Mouse (Mus musculus) hindbrain, embryonic 12.5 days (tissue): ENCODE results near the gene Iqsec3. TPM values are rescaled to one million over a fixed set of nuclear protein-coding genes. Genes with fewer than 3 reads are reported as not detected.
"Not testable (repeated sequence)": the region's sequence is repeated elsewhere in the genome, so short reads cannot be mapped to it uniquely, and the experiment has no call there.

Experiments
- ATAC-seq: fragments of 200-750 bp; cut with Nextera tagmentation; 2 replicates; pipeline ENCODE4 v1.8.0; 2017; ENCODE audit warnings: moderate TSS enrichment; ENCODE audit not compliant: low FRiP score
- H3K27ac ChIP-seq: fragments of 300-500 bp; sonication (generic); 2 replicates; pipeline ENCODE4 v1.5.1; 2016; ENCODE audit warnings: mild to moderate bottlenecking
- H3K27me3 ChIP-seq: fragments of 300-500 bp; sonication (generic); 2 replicates; pipeline ENCODE4 v1.6.1; 2016; ENCODE audit warnings: mild to moderate bottlenecking
- H3K36me3 ChIP-seq: fragments of 300-500 bp; sonication (generic); 2 replicates; pipeline ENCODE4 v1.6.1; 2016; ENCODE audit warnings: mild to moderate bottlenecking
- H3K4me1 ChIP-seq: fragments of 300-500 bp; sonication (generic); 2 replicates; pipeline ENCODE4 v1.6.1; 2016
- H3K4me2 ChIP-seq: fragments of 300-500 bp; sonication (generic); replicated peaks from 2 replicates; pipeline ENCODE4 v1.6.1; 2016; ENCODE audit warnings: mild to moderate bottlenecking
- H3K4me3 ChIP-seq: fragments of 300-500 bp; sonication (generic); 2 replicates; pipeline ENCODE4 v1.5.1; 2016; ENCODE audit warnings: mild to moderate bottlenecking
- H3K9ac ChIP-seq: fragments of 300-500 bp; sonication (generic); 2 replicates; pipeline ENCODE4 v1.6.1; 2016; ENCODE audit warnings: mild to moderate bottlenecking, moderate library complexity
- H3K9me3 ChIP-seq: fragments of 300-500 bp; sonication (generic); replicated peaks from 2 replicates; pipeline ENCODE4 v1.6.1; 2016; ENCODE audit warnings: mild to moderate bottlenecking
- WGBS: fragments of 180-500 bp; shearing (Covaris S2); methylation state at CpG from one replicate; pipeline ENCODE4 v1.1.7; 2016; 5-methylcytosine and 5-hydroxymethylcytosine counted together
- polyA plus RNA-seq: library from polyadenylated mRNA; unstranded; fragments of >200 nt; fragmentation: Nextera tagmentation; extraction: Ambion mirVana; gene quantifications from 2 replicates; pipeline ENCODE4 v1.2.1, GENCODE M21; 2016

Iqsec3 gene
- polyA plus RNA-seq, 1 experiment from 2014 or later = 6.0 TPM

DNA sequence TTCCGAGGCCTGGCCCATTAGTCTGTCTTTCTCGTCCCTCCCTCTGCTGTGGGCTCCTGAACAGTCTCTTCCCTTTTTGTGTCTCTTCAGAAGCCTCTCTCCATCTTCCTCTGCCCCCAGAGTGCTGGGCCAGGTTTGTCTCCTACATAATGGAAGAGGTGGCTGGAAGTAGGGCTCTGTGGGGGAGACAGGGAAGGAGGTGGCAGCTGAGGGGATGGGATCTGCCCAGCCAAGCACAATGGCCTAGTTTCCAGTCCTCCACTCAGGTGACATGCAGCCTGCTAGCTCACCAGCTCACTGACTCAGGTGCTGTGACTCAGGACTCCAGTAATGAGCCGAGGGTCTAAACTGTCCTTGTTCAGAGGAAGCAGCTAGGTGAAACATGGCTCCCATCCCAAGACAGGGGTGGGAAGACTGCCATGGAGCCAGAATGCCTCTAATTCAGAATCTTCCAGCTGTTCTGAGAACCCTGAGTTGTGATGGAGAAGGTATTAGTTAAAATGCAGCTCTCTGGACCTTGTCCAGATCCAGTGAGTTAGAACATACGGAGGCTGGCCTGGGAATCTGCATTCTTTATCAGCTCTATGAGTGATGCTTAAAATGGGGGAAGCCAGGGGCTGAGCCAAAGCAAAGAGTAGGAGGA, 80.7 kb downstream of the Iqsec3 start:
- ATAC-seq = no peak
- Histone ChIP-seq H3K4me2 (no peak overlapping the region), H3K27ac (no peak overlapping the region), H3K9ac (no peak overlapping the region), H3K36me3 (no peaks in the 10 kb centered on the region), H3K9me3 (no peaks in the 10 kb centered on the region), H3K27me3 (no peaks in the 10 kb centered on the region), H3K4me3 (no peak overlapping the region), H3K4me1 (no peaks in the 10 kb centered on the region)
- WGBS = 87% methylated on average over 4 of the region's 4 CpGs

DNA sequence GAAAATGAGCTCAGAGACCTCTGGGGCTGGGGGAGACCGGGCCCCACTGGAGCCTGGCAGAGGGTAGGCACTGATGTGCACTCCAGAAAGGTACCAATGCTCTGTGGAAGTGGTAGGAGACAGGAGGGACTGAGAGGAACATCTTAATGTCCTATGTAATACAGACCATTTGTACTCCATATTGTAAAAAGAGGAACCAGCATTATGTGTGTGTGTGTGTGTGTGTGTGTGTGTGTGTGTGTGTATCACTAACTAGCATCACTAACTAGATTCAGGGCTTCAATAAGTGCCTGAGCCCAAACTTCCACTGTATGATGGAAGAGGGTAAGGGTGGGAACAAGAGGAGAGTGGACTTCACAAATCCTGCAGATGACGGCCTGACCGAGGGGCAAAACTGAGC, 88.1 kb downstream of the Iqsec3 start:
- Histone ChIP-seq H3K27me3 (no peaks in the 10 kb centered on the region), H3K4me2 (no peak overlapping the region), H3K36me3 (no peaks in the 10 kb centered on the region), H3K9ac (no peak overlapping the region), H3K4me1 (peaks cover 16% of the 10 kb centered on the region), H3K9me3 (no peaks in the 10 kb centered on the region), H3K4me3 (no peak overlapping the region), H3K27ac (no peak overlapping the region)
- 68% methylated on average over 3 of the region's 3 CpGs for WGBS
- no peak for ATAC-seq

DNA sequence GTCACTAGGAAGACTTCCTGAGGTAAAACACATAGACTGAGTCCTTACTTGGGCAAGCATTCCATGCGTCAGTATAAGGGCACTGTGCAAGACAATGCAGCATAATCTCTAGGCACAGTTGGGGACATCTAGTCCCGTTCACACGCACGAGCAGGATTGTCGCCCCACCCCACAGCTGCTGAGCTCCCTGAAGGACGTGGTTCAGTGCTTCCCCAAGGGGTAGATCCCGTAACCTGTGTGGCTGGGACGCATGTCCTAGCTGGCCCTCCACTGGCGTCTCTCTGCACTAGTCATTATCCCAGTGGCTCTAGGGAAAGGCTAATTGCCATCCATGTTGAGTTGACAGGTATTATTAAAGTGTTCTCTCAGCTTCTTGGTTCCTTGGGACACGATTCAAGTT, 91.4 kb downstream of the Iqsec3 start:
- 41% methylated on average over 10 of the region's 10 CpGs for WGBS

DNA sequence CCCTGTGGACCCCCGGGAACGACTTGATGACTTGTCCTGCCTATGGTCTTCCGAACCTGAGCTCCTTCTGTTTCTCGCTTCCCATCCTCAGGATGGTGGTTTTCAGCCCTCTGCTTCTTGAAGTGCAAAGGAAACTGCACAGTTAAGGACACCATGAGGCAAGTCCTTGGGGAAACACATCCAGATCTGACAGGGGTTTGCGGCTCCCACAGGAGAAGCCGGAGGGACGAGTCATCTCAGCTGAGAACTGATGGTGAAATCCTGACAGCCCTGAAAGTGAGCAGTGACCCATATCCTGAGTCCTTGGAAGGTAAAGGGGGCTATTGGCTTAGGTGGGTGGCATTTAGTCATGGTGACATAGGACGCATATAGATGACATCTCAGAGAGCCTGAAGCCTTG, 92.9 kb downstream of the Iqsec3 start:
- H3K4me2 ChIP-seq = no peak overlapping the region
- no peak overlapping the region for H3K27ac ChIP-seq
- H3K9ac ChIP-seq = no peak overlapping the region
- H3K9me3 ChIP-seq = no peaks in the 10 kb centered on the region
- H3K4me1 ChIP-seq = peaks cover 21% of the 10 kb centered on the region
- WGBS = 78% methylated on average over 8 of the region's 8 CpGs
- H3K27me3 ChIP-seq = 0 out of 2 replicates have a peak, but pooled peaks cover 6% of the 10 kb centered on the region
- no peak overlapping the region for H3K4me3 ChIP-seq
- no peaks in the 10 kb centered on the region for H3K36me3 ChIP-seq
- ATAC-seq = no peak

More for the DNA sequence above, 91.4 kb downstream of the Iqsec3 start:
- 0 out of 2 replicates have a peak, but pooled peaks cover 6% of the 10 kb centered on the region for H3K27me3 ChIP-seq
- H3K4me1 ChIP-seq = peaks cover 24% of the 10 kb centered on the region
- no peaks in the 10 kb centered on the region for H3K36me3 ChIP-seq
- H3K9me3 ChIP-seq = no peaks in the 10 kb centered on the region
- no peak overlapping the region for H3K4me2 ChIP-seq
- no peak; the same call in 1 of the 2 replicates for ATAC-seq
- no peak overlapping the region for H3K4me3 ChIP-seq
- H3K27ac ChIP-seq = no peak overlapping the region
- H3K9ac ChIP-seq = no peak overlapping the region

DNA sequence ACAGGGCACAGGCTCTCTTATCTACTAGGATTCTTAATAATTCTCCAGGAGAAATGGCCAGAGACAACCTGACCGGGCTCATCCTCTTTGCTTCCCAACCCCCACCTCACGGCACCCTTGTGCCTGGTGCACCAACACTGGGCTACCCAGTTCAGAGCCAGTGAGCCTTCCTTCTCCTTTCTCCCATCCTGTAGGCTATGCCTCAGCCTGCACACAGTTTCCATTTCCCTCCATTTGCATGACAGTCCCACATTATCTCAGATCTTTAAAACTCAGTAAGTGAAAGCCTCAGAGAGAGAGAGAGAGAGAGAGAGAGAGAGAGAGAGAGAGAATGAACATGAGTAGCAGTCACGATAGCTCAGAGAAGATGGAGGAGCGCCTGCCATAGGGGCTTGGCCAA, 95.2 kb downstream of the Iqsec3 start:
- WGBS = 50% methylated on average over 4 of the region's 4 CpGs
- peaks cover 18% of the 10 kb centered on the region for H3K4me1 ChIP-seq
- H3K4me2 ChIP-seq = no peak overlapping the region
- no peak overlapping the region for H3K27ac ChIP-seq
- no peaks in the 10 kb centered on the region for H3K9me3 ChIP-seq
- 0 out of 2 replicates have a peak, but pooled peaks cover 6% of the 10 kb centered on the region for H3K27me3 ChIP-seq
- no peak overlapping the region for H3K4me3 ChIP-seq
- ATAC-seq = no peak
- no peak overlapping the region for H3K9ac ChIP-seq
- no peaks in the 10 kb centered on the region for H3K36me3 ChIP-seq

DNA sequence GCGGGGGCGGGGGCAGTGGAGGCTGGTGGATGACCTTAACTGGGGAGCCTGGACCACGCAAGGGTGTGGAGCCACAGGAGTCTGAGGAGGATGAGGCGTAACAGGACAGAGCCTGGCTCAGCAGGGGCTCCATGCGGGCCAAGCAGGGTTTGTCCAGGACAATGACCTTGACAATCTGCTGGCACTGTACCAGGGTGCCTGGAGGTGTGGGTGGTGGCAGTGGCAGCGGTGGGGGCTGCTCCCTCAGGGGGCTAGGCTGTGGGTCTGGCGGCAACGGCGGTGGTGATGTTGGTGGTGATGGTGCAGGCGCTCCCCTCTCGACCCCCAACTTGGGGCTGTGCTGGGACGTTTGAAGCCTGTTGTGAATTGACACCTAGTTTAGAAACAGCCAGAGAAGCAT, 97.3 kb downstream of the Iqsec3 start:
- WGBS = 73% methylated on average over 12 of the region's 12 CpGs

DNA sequence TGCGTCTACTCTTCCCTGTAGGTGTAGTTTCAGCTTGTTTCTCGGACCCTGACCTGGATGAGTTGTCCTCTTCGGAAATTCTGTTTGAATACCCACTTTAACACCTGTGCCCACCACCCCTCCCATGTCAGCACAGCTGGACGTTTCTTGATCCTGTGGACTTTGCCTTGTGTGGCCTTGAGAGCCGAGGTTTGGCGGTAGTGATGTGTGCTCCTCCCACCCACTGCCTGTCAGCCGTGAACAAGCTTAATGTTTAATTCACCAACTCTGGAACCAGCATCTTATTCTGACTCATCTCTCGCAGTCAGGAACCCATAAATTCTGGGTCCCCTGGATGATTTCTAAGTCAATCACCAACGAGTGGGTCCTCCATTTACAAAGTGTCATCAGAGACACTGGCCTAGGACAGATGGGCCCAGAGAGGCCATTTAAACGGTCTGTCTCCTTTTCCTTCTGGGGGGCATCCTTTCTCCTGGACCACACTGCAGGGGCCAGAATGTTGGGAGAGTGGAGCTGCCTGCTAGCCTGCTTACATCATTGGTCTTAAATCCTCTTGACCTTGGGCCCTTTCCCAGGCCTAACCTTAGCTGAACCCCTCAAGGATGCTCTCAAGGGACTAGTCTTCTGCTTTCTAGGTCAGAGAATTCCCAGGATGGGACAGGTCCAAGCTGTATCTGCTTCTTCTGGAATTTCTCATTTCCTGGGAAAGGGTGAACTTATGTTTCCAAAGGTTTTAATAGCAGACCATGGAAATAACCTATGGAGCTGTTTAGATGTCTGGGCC, 102.1 kb downstream of the Iqsec3 start:
- no peak overlapping the region for H3K9ac ChIP-seq
- H3K4me3 ChIP-seq = no peak overlapping the region
- no peak overlapping the region for H3K4me2 ChIP-seq
- H3K36me3 ChIP-seq = no peaks in the 10 kb centered on the region
- ATAC-seq = no peak
- no peaks in the 10 kb centered on the region for H3K9me3 ChIP-seq
- 81% methylated on average over 10 of the region's 10 CpGs for WGBS
- no peaks in the 10 kb centered on the region for H3K4me1 ChIP-seq
- H3K27me3 ChIP-seq = no peaks in the 10 kb centered on the region
- no peak overlapping the region for H3K27ac ChIP-seq

More for the DNA sequence above, 97.3 kb downstream of the Iqsec3 start:
- H3K4me1 ChIP-seq = peaks cover 9% of the 10 kb centered on the region; the same call in 1 of the 2 replicates
- no peak overlapping the region for H3K27ac ChIP-seq
- 0 out of 2 replicates have a peak, but pooled peaks cover 6% of the 10 kb centered on the region for H3K27me3 ChIP-seq
- H3K4me2 ChIP-seq = no peak overlapping the region
- H3K9me3 ChIP-seq = no peaks in the 10 kb centered on the region
- ATAC-seq = no peak
- no peak overlapping the region for H3K9ac ChIP-seq
- no peaks in the 10 kb centered on the region for H3K36me3 ChIP-seq
- H3K4me3 ChIP-seq = no peak overlapping the region

DNA sequence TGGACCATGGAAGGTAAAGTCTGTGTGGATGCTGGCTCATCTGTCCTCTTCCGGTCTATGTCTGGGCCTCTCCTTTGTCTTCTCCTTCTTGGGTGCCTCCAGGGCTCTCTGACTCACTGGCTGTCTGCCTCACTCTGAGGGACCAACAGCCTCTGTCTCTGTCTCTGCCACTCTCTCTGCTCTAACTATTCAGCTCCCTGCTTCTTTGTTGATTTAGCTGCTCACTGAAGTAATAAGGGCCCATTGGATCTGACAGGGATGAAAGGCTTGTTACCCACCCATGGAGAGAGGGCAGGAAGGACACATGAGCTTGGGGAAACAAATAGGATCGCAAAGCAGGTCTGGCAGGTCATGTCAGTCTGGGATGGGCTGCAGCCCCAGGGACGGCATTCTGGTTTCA, 106.4 kb downstream of the Iqsec3 start:
- no peak for ATAC-seq

DNA sequence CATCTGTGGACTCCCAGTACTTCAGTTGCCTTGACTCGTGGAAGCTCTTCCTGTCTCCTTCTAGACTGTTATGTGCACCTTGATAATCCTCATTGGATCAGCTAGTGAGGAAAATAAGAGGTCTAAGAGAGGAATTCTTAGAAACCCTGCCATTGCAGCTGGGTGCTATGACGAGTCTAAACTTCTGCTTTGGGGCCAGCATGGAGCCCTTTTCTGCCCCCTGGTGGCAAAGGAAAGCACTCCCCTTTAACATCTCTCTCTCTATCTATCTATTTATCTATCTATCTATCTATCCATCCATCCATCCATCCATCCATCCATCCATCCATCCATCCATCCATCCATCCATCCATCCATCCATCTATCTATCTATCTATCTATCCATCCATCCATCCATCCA, 106.9 kb downstream of the Iqsec3 start:
- H3K4me1 ChIP-seq, ATAC-seq, H3K27me3 ChIP-seq, H3K9me3 ChIP-seq, H3K9ac ChIP-seq, H3K4me3 ChIP-seq, H3K36me3 ChIP-seq, H3K27ac ChIP-seq, H3K4me2 ChIP-seq: not testable (repeated sequence)
- 17% methylated on average over 2 of the region's 2 CpGs for WGBS

More for the DNA sequence above, 106.4 kb downstream of the Iqsec3 start:
- Histone ChIP-seq H3K27ac (no peak overlapping the region), H3K9me3 (no peaks in the 10 kb centered on the region), H3K4me1 (no peaks in the 10 kb centered on the region), H3K36me3 (no peaks in the 10 kb centered on the region), H3K27me3 (no peaks in the 10 kb centered on the region), H3K4me2 (no peak overlapping the region), H3K9ac (no peak overlapping the region), H3K4me3 (no peak overlapping the region)
- WGBS = 58% methylated on average over 3 of the region's 3 CpGs

DNA sequence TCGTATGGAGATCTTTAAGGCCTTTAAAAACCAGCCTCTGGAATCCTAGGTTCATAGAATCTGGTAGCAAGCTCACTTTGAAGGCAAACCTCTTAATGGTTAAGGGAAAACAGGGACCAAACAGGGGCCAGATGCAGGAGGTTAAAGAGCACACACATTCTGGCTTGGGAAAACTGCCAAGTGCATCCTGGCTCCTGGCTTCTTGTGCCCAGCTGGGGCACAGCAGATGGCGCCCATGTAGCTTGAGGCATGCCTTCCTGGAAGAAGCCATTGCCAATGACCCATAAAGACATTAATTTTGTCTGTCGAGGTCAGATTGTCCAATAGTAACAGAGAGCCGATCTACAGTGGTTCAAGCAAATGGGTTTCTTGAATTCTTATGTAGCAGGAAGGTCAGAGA, 109.5 kb downstream of the Iqsec3 start:
- WGBS = 74% methylated on average over 4 of the region's 4 CpGs
- Histone ChIP-seq H3K4me2 (no peak overlapping the region), H3K27ac (no peak overlapping the region), H3K36me3 (no peaks in the 10 kb centered on the region), H3K4me1 (no peaks in the 10 kb centered on the region), H3K9ac (no peak overlapping the region), H3K4me3 (no peak overlapping the region), H3K27me3 (no peaks in the 10 kb centered on the region), H3K9me3 (no peaks in the 10 kb centered on the region)
- no peak for ATAC-seq

DNA sequence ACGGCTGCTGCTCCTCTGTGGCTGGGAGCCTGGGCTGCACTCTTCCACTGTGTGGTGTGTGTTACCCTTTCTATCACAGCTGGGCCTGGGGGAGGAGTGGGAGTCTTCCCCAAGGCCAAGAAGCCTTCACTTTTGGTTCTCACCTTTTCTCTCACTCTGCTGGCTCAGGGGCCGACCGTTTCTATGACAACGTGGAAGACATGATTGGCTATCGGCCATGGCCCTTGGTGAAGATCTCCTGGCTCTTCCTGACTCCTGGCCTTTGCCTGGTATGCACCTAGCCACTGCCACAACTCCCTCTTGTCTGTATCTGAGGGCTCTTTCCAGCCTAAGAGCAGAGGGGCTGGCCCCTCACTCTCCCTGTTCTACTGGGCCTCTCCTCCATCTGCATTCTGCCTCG, 110.4 kb downstream of the Iqsec3 start:
- no peaks in the 10 kb centered on the region for H3K27me3 ChIP-seq
- no peak overlapping the region for H3K27ac ChIP-seq
- ATAC-seq = no peak
- no peaks in the 10 kb centered on the region for H3K9me3 ChIP-seq
- no peak overlapping the region for H3K9ac ChIP-seq
- H3K4me3 ChIP-seq = no peak overlapping the region
- WGBS = 83% methylated on average over 6 of the region's 6 CpGs
- no peaks in the 10 kb centered on the region for H3K4me1 ChIP-seq
- no peak overlapping the region for H3K4me2 ChIP-seq
- no peaks in the 10 kb centered on the region for H3K36me3 ChIP-seq

DNA sequence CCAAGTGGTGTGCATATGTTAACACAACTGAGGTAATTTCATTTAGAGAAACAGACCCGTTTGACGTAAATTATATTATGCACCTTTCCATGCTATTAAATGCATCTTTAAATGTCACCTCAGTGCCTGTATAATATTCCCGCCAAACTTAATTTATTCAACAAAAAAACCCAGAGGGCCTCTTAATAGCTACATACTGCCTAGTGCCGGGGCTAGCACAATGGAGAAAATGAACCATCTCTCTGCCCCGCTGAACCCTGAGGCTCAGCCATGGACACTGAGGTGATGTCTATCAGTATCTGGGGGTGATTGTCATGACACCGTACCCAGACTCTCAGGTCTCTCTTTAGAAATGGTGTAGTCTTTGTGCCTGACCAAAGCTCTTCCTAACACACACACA, 116.2 kb downstream of the Iqsec3 start:
- Histone ChIP-seq H3K27me3 (no peaks in the 10 kb centered on the region), H3K9ac (no peak overlapping the region), H3K4me3 (no peak overlapping the region), H3K4me1 (no peaks in the 10 kb centered on the region), H3K27ac (no peak overlapping the region), H3K9me3 (no peaks in the 10 kb centered on the region), H3K4me2 (no peak overlapping the region), H3K36me3 (no peaks in the 10 kb centered on the region)
- ATAC-seq = no peak
- 72% methylated on average over 6 of the region's 6 CpGs for WGBS

DNA sequence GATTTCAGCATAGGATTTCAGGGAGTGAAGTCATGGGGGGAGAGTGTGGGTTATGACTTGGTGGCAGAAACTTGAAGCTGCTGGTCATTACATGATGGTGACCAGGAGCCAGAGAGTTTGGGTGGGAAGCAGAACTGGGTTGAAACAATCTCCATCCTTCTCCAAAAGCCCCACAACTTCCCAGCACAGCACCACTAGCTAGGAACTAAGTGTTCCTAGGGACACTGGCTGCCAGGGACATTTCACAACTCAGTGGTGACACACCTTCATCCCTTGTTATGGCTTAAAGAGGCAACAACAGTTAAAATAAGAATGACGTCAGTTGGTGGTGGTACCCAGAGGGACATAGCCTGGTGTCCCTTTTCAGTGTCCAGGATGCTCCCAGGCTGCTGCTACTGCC, 117.4 kb downstream of the Iqsec3 start:
- Histone ChIP-seq H3K27me3 (no peaks in the 10 kb centered on the region), H3K36me3 (no peaks in the 10 kb centered on the region), H3K9ac (no peak overlapping the region), H3K4me2 (no peak overlapping the region), H3K9me3 (no peaks in the 10 kb centered on the region), H3K27ac (no peak overlapping the region), H3K4me3 (no peak overlapping the region), H3K4me1 (no peaks in the 10 kb centered on the region)
- no peak for ATAC-seq
- WGBS = 91% methylated on average over 1 of the region's 1 CpGs
